ENCODE assay signal across 8 mouse cellular contexts in the genomic region with DNA sequence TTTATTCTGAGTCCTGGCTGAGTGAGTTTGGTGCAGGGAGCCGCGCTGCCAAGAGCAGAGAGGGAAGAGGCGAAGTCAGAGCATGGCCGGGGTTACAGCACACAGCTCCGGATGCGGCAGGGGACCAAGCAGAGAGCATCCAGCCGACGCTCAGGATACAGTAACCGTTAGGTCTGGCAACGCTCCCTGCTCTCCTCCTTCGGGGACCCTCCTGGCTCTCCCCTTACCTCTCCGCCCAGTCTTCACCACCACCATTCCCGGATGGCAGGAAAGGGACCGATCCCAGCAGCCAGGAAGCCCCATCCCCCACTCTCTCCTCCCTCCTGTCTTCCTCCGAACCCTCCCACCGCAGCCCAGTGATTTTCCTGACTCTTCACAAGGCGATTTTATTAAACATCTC. TPM values are rescaled to one million over a fixed set of nuclear protein-coding genes. Genes with fewer than 3 reads are reported as not detected.
DNase-seq lines count a peak whose midpoint lies in the region; ATAC-seq lines count a peak whose summit lies in the region.

No protein-coding gene starts in this region.

- peak overlapping the region; percentile 47 for H3K4me2 ChIP-seq in liver, embryonic 12.5 days
- H3K4me2 ChIP-seq in stomach, embryonic 16.5 days (ENCODE audit: low read depth, low read length) = peak overlapping the region; percentile 61

- intact Hi-C loops in heart, postnatal 14 days (cut with DNase I) = no loop called here

- 2% methylated on average over 17 of the region's 17 CpGs for WGBS in liver, embryonic 12.5 days (ENCODE audit: insufficient replicate concordance)
- 2% methylated on average over 17 of the region's 17 CpGs for WGBS in stomach, embryonic 16.5 days

- ATAC-seq in liver, embryonic 12.5 days = no peak
- no peak for ATAC-seq in stomach, embryonic 16.5 days (ENCODE audit: insufficient read depth, low FRiP score)

- peaks cover 82% of the 10 kb centered on the region for H3K27me3 ChIP-seq in liver, embryonic 12.5 days (replicated peaks)
- no peaks in the 10 kb centered on the region; the same call in 1 of the 2 replicates for H3K27me3 ChIP-seq in stomach, embryonic 16.5 days (ENCODE audit: control insufficient read depth, insufficient read depth, low read length)

- H3K4me1 ChIP-seq in liver, embryonic 12.5 days = no peaks in the 10 kb centered on the region
- 0 out of 2 replicates have a peak, but pooled peaks cover 4% of the 10 kb centered on the region for H3K4me1 ChIP-seq in stomach, embryonic 16.5 days (ENCODE audit: control insufficient read depth, insufficient read depth, low read length)

- H3K36me3 ChIP-seq in liver, embryonic 12.5 days = no peaks in the 10 kb centered on the region
- no peaks in the 10 kb centered on the region for H3K36me3 ChIP-seq in stomach, embryonic 16.5 days (ENCODE audit: control insufficient read depth, insufficient read depth, low read length)

- peaks cover 8% of the 10 kb centered on the region for H3K9me3 ChIP-seq in liver, embryonic 12.5 days (replicated peaks)
- no peaks in the 10 kb centered on the region for H3K9me3 ChIP-seq in stomach, embryonic 16.5 days (replicated peaks; ENCODE audit: control insufficient read depth, low read length)

- H3K9ac ChIP-seq in liver, embryonic 12.5 days = no peak overlapping the region
- H3K9ac ChIP-seq in stomach, embryonic 16.5 days (ENCODE audit: low read length) = peak overlapping the region; percentile 60

- H3K27ac ChIP-seq in liver, embryonic 12.5 days = no peak overlapping the region
- H3K27ac ChIP-seq in stomach, embryonic 16.5 days (ENCODE audit: low read length) = no peak overlapping the region

- H3K4me3 ChIP-seq in liver, embryonic 12.5 days = peak overlapping the region; percentile 28
- H3K4me3 ChIP-seq in stomach, embryonic 16.5 days (replicated peaks; ENCODE audit: low read length) = peak overlapping the region; percentile 46

- peak; percentile 77 to 78 for DNase-seq in frontal cortex, postnatal 36 days (ENCODE audit: low spot score in 2 of 2)
- no peak for DNase-seq in frontal cortex, postnatal 25 days (ENCODE audit: low spot score in 2 of 2)
- peak; percentile 30 for DNase-seq in CD4-positive, CD25-positive, alpha-beta regulatory T cell, adult 2 months (ENCODE audit: low read depth, low spot score)
- peak; percentile 77 for DNase-seq in embryo, embryonic 10.5 days (ENCODE audit: low spot score)
- DNase-seq in heart, postnatal 14 days = peak; percentile 26 to 34
- DNase-seq in ovary, postnatal 36 days (ENCODE audit: low spot score) = no peak

RNA-seq across cellular contexts. Expression of gene Cabp1, which starts 20.7 kb away (rescaled TPM):
- 1 to 10 TPM; 3.5 to 4.0 TPM for total RNA-seq in heart, postnatal 14 days (2021)
- 0.20 and 0.36 TPM in 2 replicates for polyA plus RNA-seq in liver, embryonic 12.5 days (2016; fragmentation: Nextera tagmentation; extraction: Ambion mirVana)
- 0.65 and 1.4 TPM in 2 replicates for polyA plus RNA-seq in stomach, embryonic 16.5 days (2015; fragmentation: Nextera tagmentation; extraction: Ambion mirVana)

RNA-seq across cellular contexts. Expression of gene Pop5, which starts 20.8 kb away (rescaled TPM):
- total RNA-seq in heart, postnatal 14 days (2021) = 10 to 100 TPM; 27.6 to 29.8 TPM
- polyA plus RNA-seq in liver, embryonic 12.5 days (2016; fragmentation: Nextera tagmentation; extraction: Ambion mirVana) = 140 and 143 TPM in 2 replicates
- 88.6 and 100 TPM in 2 replicates for polyA plus RNA-seq in stomach, embryonic 16.5 days (2015; fragmentation: Nextera tagmentation; extraction: Ambion mirVana)

RNA-seq across cellular contexts. Expression of gene Mlec, which starts 56.9 kb away (rescaled TPM):
- total RNA-seq in heart, postnatal 14 days (2021) = 10 to 100 TPM; 70.0 to 77.1 TPM
- 46.8 and 49.2 TPM in 2 replicates for polyA plus RNA-seq in liver, embryonic 12.5 days (2016; fragmentation: Nextera tagmentation; extraction: Ambion mirVana)
- polyA plus RNA-seq in stomach, embryonic 16.5 days (2015; fragmentation: Nextera tagmentation; extraction: Ambion mirVana) = 66.2 and 68.8 TPM in 2 replicates

RNA-seq across cellular contexts. Expression of gene Rnf10, which starts 57.8 kb away (rescaled TPM):
- 100 to 1,000 TPM; 389 to 391 TPM for total RNA-seq in heart, postnatal 14 days (2021)
- 166 and 172 TPM in 2 replicates for polyA plus RNA-seq in liver, embryonic 12.5 days (2016; fragmentation: Nextera tagmentation; extraction: Ambion mirVana)
- 85.1 and 99.8 TPM in 2 replicates for polyA plus RNA-seq in stomach, embryonic 16.5 days (2015; fragmentation: Nextera tagmentation; extraction: Ambion mirVana)

Comparison
In these comparisons a context has a peak if more than half of its experiments do, and no peak if none do; other contexts are left out.
1. DNase-seq: peak in frontal cortex, postnatal 36 days (2 of 2), CD4-positive, CD25-positive, alpha-beta regulatory T cell, adult 2 months (single experiment), embryo, embryonic 10.5 days (single experiment) and heart, postnatal 14 days (2 of 2); none in frontal cortex, postnatal 25 days (0 of 2) and ovary, postnatal 36 days (single experiment).